In the genomic region with DNA sequence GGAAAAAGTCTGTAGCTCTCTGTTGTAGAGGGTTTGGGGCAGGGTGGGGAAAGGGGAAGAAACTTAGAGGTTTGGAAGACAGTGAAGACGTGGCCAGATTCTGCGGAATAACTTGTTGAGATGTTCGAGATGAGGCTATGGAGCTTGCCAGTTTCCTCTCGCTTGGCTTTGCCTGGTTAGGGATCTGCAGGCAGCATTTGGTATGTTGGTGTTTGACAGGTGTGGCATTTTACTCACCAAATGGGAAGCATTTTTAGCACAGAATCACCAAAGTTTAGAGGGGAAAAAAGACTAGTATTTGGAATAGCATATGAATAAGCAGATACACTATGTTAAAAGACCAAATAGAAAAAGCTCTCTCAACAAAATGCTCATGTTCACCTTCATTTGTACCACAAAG, we compare ENCODE assay signal across 25 mouse cellular contexts. TPM values are rescaled to one million over a fixed set of nuclear protein-coding genes. Genes with fewer than 3 reads are reported as not detected.
DNase-seq lines count a peak whose midpoint lies in the region; ATAC-seq and TF ChIP-seq lines count a peak whose summit lies in the region.
"Had no signal": no experiment of that assay in that cellular context is flagged by ENCODE, and none has a peak within 500 bp of the region (broad histone marks: within the 10 kb centered on the region; RNA-seq: fewer than 3 reads in every experiment).

No protein-coding gene starts in this region.

- 90% methylated on average over 4 of the region's 4 CpGs for WGBS in intestine, embryonic 14.5 days
- 96% methylated on average over 4 of the region's 4 CpGs for WGBS in intestine, postnatal 0 days

- no peak for ATAC-seq in intestine, embryonic 14.5 days (replicated peaks; ENCODE audit: low FRiP score, low TSS enrichment, low read depth)
- ATAC-seq in intestine, postnatal 0 days = no peak
- ATAC-seq: activated CD4-positive, CD25-positive, alpha-beta regulatory T cell, adult 4 months; CD4-positive, CD25-positive, alpha-beta regulatory T cell, adult 4 months; Patski had no signal

- H3K4me3 ChIP-seq in intestine, embryonic 14.5 days (ENCODE audit: low read depth, low read length) = no peak overlapping the region
- H3K4me3 ChIP-seq in intestine, postnatal 0 days (ENCODE audit: low read depth, low read length) = no peak overlapping the region
- no peak overlapping the region for H3K4me3 ChIP-seq in layer of hippocampus, adult 2 months

- no peaks in the 10 kb centered on the region for H3K36me3 ChIP-seq in intestine, embryonic 14.5 days (ENCODE audit: control insufficient read depth, insufficient read depth, low read length)
- H3K36me3 ChIP-seq in intestine, postnatal 0 days (ENCODE audit: control insufficient read depth, insufficient read depth) = no peaks in the 10 kb centered on the region
- H3K36me3 ChIP-seq: G1E had no signal

- H3K4me2 ChIP-seq in intestine, embryonic 14.5 days (ENCODE audit: low read length) = no peak overlapping the region
- no peak overlapping the region for H3K4me2 ChIP-seq in intestine, postnatal 0 days (replicated peaks; ENCODE audit: low read depth)

- no peak for TF ChIP-seq CTCF in intestine, postnatal 0 days (IDR thresholded peaks at IDR 0.05; ENCODE audit: low read depth)
- no peak for TF ChIP-seq CTCF in layer of hippocampus, adult 2 months (conservative IDR thresholded peaks at IDR 0.05)

- H3K4me1 ChIP-seq in intestine, embryonic 14.5 days (replicated peaks; ENCODE audit: control insufficient read depth, insufficient read depth, low read length) = no peaks in the 10 kb centered on the region
- H3K4me1 ChIP-seq in intestine, postnatal 0 days (replicated peaks; ENCODE audit: control insufficient read depth, insufficient read depth, low read length) = no peaks in the 10 kb centered on the region

- no peak overlapping the region for H3K9ac ChIP-seq in intestine, embryonic 14.5 days (ENCODE audit: low read length)
- H3K9ac ChIP-seq in intestine, postnatal 0 days (ENCODE audit: low read depth, low read length) = no peak overlapping the region

- peak; percentile 45 for DNase-seq in intestine, embryonic 14.5 days (ENCODE audit: low spot score)
- DNase-seq in layer of hippocampus, adult 2 months (ENCODE audit: low spot score in 2 of 2) = peak; percentile 42 to 52
- no peak for DNase-seq in layer of hippocampus, adult 9-10 months (ENCODE audit: low spot score)
- DNase-seq in layer of hippocampus, adult 9-11 months = peak; percentile 53
- no peak for DNase-seq in layer of hippocampus, postnatal 10 days (ENCODE audit: low spot score in 2 of 2)
- peak; percentile 50 for DNase-seq in brain, adult 2 months (ENCODE audit: low read depth, low spot score)
- DNase-seq in ovary, postnatal 14 days (ENCODE audit: low spot score) = no peak
- DNase-seq: adrenal gland, adult 2 months; adrenal gland, adult 8-10 months; adrenal gland, postnatal 10 days; adrenal gland, postnatal 14 days; adrenal gland, postnatal 25 days; adrenal gland, postnatal 36 days; B cell, adult 2 months; cerebellum, adult 11 months; cerebellum, adult 11-12 months; cerebellum, adult 18-20 months had no signal

- H3K27ac ChIP-seq in intestine, embryonic 14.5 days (ENCODE audit: low read depth) = no peak overlapping the region
- no peak overlapping the region for H3K27ac ChIP-seq in intestine, postnatal 0 days (ENCODE audit: low read depth, low read length)
- H3K27ac ChIP-seq in layer of hippocampus, adult 2 months = peak overlapping the region; percentile 84

- H3K9me3 ChIP-seq in intestine, embryonic 14.5 days (ENCODE audit: control insufficient read depth, low read length) = no peaks in the 10 kb centered on the region
- no peaks in the 10 kb centered on the region for H3K9me3 ChIP-seq in intestine, postnatal 0 days (ENCODE audit: control insufficient read depth)
- H3K9me3 ChIP-seq: G1E had no signal

- H3K27me3 ChIP-seq in intestine, embryonic 14.5 days (replicated peaks; ENCODE audit: control insufficient read depth, insufficient read depth, low read length) = no peaks in the 10 kb centered on the region
- no peaks in the 10 kb centered on the region for H3K27me3 ChIP-seq in intestine, postnatal 0 days (replicated peaks; ENCODE audit: control insufficient read depth, insufficient read depth, low read length)
- H3K27me3 ChIP-seq: CH12.LX had no signal

RNA-seq across cellular contexts. Expression of a gene that starts 54.0 kb away (rescaled TPM):
- 0.31 and 0.42 TPM in 2 replicates for polyA plus RNA-seq in intestine, embryonic 14.5 days (2014; fragmentation: Nextera tagmentation; extraction: Ambion mirVana)
- polyA plus RNA-seq in intestine, postnatal 0 days (2015; fragmentation: Nextera tagmentation; extraction: Ambion mirVana) = 0.76 and 0.91 TPM in 2 replicates
- 100 to 1,000 TPM; 196 to 209 TPM for total RNA-seq in layer of hippocampus, adult 2 months (2021)
- 100 to 1,000 TPM; 117 to 133 TPM for total RNA-seq in layer of hippocampus, postnatal 10 days (2021)
- total RNA-seq: MEL had no signal
- polyA plus RNA-seq: activated CD4-positive, CD25-positive, alpha-beta regulatory T cell, adult 4 months; C2C12; G1E had no signal

Comparison
In these comparisons a context has a peak if more than half of its experiments do, and no peak if none do; other contexts are left out.
1. DNase-seq: peak in intestine, embryonic 14.5 days (single experiment), layer of hippocampus, adult 2 months (2 of 2), layer of hippocampus, adult 9-11 months (single experiment) and brain, adult 2 months (single experiment); none in layer of hippocampus, adult 9-10 months (single experiment), layer of hippocampus, postnatal 10 days (0 of 2) and ovary, postnatal 14 days (single experiment).